Mouse (Mus musculus): Measurements from ENCODE around the gene Lypd6b.

Gene Lypd6b

DNA sequence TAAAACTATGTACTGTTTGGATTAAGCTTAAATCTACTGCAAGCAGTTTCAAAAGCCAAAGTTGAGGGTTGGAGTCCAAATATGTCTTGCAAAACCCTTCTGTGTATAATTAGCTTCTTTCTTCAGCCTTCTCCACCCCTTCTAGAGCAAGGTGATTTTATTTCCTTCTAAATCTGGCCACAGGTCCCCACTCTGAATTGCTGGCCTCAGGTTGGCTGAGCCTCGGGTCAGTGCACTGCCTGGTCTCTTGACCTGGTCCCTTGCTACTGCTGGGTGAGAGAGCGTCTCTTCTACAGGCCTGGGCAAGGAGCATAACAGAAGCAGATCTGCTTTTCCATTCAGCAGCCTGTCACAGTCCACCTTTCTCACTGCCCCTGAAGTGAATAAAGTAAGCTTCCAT is 18.6 kb upstream of the Lypd6b start:
- in situ Hi-C loops (cut with MboI, MseI) = loop anchor here (5.0 kb wide), 1 partner anchor 503 kb away; no protein-coding TSS in a partner anchor

GRCm38 (mm10) chr2:49770440-49770839 is 17.0 kb upstream of the Lypd6b start:
- in situ Hi-C loops (cut with MboI, MseI) = loop anchor here (10.0 kb wide), 1 partner anchor 1214 kb away; no protein-coding TSS in a partner anchor

- in situ Hi-C loops (cut with MboI, MseI) = loop anchor here (10.0 kb wide), 1 partner anchor 1214 kb away; no protein-coding TSS in a partner anchor
Measured at GRCm38 (mm10) chr2:49771172-49771571, 16.3 kb upstream of the Lypd6b start.

GRCm38 (mm10) chr2:49773194-49773931 is 14.1 kb upstream of the Lypd6b start:
- in situ Hi-C loops (cut with MboI, MseI) = loop anchor here (10.0 kb wide), 1 partner anchor 1211 kb away; no protein-coding TSS in a partner anchor

DNA sequence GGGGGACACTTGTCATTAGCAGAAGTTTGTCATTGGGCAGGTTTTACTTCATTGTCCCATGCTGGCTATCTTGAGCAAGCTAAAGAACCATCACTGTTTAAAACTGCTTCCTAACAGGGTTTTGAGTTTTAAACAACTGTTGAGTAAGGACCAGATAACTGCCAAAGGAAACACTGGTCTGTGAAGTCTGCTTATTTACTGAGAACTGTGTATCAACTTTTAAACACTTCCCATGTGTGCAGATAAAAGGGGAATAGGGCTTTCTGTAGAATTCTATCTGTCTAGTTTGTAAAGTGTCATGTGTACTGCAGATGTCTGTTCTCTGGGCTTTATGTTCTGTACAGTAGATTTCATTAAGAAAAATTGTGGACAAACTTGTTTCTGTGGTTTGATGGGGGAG is 13.3 kb upstream of the Lypd6b start:
- in situ Hi-C loops (cut with MboI, MseI) = loop anchor here (10.0 kb wide), 1 partner anchor 1211 kb away; no protein-coding TSS in a partner anchor

GRCm38 (mm10) chr2:49775187-49775586 is 12.3 kb upstream of the Lypd6b start:
- in situ Hi-C loops (cut with MboI, MseI) = loop anchor here (10.0 kb wide), 1 partner anchor 1210 kb away; no protein-coding TSS in a partner anchor

- in situ Hi-C loops (cut with MboI, MseI) = loop anchor here (10.0 kb wide), 1 partner anchor 1209 kb away; no protein-coding TSS in a partner anchor
Measured at GRCm38 (mm10) chr2:49775735-49776134, 11.8 kb upstream of the Lypd6b start.

- in situ Hi-C loops (cut with MboI, MseI) = loop anchor here (10.0 kb wide), 1 partner anchor 1208 kb away; no protein-coding TSS in a partner anchor
Measured at GRCm38 (mm10) chr2:49776407-49776806, 11.1 kb upstream of the Lypd6b start.

DNA sequence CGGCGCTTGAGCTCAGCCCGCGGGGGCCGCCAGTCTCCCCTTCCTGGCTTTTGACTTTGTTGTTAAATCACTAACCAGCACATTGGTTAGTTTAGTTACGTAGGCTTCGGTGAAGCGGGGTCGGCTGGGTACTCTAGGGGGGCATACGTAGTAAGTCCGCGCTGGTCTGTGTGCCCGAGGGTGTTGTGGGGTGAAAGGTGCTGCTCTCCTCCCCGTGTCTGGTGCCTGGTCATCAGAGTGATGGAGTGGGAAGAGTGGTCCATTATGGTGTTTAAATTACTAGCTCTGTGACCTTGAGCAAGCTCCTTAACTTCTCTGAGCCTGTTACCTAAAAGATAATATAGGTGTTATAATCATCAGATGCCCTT is 547 bp downstream of the Lypd6b start:
- in situ Hi-C loops (cut with MboI, MseI) = no loop called here

DNA sequence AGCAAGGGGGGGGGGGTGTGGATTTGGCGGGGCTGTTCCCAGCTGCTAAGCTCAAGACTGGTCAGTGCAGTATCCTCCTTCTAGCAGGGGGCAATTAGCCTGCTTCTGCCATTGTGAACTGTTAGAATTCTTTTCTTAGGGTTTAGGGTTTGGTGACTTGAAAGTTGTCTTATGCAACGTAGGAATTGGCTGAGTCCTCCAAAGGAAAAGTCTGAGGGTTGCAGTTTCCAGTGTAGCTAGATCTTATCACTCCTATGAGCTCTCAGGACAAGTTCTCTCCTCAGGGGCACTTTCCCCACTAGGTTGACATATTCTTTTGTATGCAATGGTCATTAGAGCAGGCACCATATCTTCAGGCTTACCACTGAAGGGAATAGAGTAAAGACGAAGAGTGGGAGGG is 1.2 kb downstream of the Lypd6b start:
- in situ Hi-C loops (cut with MboI, MseI) = no loop called here

DNA sequence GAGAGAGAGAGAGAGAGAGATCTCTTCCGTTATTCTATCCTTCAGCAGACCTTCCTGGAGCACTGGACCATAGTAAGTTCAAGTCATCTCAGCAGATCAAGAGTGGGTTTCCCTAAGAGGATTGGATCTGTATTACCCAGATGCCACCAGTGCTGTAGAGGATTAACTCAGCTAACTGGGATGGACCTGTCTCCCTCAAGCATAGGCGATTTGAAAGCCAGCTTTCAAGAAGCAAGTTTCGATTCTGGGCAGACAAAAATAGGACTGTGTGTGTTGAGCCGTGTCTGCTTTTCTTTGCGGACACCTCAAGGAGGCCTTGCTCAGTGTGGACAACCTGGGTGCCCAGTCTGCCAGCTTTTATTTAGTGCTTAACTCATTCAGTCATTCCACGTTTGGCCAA is 1.6 kb downstream of the Lypd6b start:
- in situ Hi-C loops (cut with MboI, MseI) = no loop called here

DNA sequence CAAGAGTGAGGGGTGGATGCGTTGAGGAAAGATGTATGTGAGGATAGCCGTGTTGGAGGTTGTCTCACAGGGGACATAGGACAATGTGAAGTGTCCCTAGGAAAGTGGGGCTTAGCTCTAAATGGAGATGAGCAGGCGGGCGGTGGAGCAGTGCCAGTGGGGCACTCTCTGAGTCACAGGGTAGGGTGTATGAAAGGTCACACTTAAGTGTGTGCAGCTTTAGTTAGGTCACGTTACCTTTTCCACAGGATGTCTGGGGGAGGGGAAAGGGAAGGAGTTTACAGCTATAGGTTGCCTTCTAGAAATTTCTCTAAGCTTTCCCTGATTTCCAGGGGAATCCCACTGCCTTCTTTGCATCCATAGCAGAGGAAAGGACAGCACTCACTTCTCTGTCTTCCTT is 2.0 kb downstream of the Lypd6b start:
- in situ Hi-C loops (cut with MboI, MseI) = no loop called here

DNA sequence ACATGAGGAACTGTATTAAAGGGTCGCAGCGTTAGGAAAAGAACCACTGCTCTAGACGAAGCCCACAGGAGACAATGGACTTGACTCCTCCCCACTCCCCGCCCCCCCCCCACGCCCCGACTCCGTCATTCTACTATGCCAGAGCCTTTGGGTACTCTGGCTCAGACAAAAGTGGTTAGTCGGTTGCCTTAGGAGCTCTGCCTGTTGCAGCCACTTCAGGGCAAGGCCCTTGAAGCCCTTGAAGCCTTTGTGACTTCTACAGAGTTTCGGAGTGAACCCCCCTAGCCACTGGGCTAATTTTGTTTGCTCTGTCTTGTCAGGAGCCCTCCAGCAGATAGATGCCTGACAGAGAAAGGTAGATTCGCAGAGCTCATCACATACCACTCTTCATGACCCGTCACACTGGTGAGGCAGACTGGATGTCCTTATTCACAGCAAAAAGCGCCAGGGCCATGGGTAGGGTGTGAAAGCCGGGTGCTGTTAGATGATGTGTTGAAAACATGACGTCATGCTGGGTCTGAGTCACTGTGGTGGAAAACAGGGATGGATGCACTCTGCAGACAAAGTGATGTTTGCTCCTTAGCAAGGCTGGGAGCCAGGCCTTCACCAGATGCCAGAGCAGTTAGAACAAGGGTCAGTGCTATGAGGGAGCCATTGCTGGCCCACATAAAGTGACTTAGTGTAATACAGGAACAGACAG is 10.1 kb downstream of the Lypd6b start:
- in situ Hi-C loops (cut with MboI, MseI) = no loop called here

GRCm38 (mm10) chr2:49804448-49804847 is 17.0 kb downstream of the Lypd6b start:
- in situ Hi-C loops (cut with MboI, MseI) = no loop called here

GRCm38 (mm10) chr2:49805736-49806371 is 18.4 kb downstream of the Lypd6b start:
- in situ Hi-C loops (cut with MboI, MseI) = no loop called here

DNA sequence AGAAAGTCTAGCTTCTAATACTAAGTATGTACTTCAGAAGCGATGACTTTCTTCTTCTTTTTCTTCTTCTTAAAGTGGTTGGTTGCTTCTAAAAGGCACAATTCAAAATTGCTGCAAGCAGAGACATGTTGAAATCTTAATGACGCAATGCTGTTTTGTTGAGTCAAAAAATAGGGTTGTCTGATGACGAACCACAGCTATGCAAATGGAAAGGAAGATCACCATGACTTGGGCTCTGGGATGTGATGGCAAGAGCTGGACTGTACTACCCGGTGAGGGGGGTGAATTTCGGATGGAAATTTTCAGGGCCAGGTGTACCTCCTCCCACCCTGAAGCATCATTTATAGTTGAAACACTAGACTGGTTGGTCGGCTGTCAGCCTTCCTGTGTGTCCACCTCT is 22.0 kb downstream of the Lypd6b start:
- in situ Hi-C loops (cut with MboI, MseI) = no loop called here

DNA sequence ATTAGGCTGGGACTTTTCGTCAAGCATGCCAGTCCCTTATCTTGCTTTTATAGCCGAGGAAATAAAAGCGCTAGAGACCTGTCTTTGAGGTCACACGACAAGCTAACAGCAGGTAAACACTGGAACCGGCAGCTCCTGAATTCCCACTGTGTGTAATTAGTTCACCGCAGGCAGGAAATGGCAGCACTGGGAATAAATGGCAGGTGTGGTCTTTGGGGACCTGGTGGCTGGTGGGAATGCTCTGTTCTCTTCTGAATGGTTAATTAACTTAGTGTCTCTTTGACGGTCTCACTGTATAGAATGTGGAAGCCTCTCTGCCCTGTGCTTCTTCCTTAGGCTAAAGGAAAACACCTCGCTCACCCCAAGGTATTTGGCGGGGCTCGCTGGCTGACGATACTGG is 23.9 kb downstream of the Lypd6b start:
- in situ Hi-C loops (cut with MboI, MseI) = no loop called here

DNA sequence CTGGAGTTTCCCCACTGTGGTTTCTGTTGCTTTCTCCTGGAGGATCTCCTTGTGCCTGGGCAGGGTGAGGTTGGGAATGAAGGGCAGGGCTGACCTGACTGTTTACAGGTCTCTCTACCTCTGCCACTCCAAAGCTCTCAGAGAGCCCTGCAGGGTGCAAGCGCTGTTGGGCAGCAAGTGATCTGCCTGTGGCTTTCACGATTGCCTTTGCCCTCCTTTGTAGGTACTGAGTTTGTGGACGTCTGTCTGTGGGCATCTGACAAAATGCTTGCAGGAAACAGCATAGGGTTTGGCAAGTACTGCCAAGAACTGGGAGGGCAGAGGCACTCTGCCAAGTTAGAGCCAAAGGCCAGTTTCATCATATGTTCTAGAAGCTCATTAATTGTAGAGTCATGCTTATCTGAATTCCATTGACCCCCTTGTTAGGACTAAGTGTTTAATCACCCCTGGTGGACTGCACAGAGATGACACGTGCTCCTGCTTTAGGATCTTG is 24.4 kb downstream of the Lypd6b start:
- in situ Hi-C loops (cut with MboI, MseI) = no loop called here

- in situ Hi-C loops (cut with MboI, MseI) = no loop called here
Measured at GRCm38 (mm10) chr2:49813151-49813550, 25.7 kb downstream of the Lypd6b start.

GRCm38 (mm10) chr2:49814011-49814410 is 26.5 kb downstream of the Lypd6b start:
- in situ Hi-C loops (cut with MboI, MseI) = no loop called here

DNA sequence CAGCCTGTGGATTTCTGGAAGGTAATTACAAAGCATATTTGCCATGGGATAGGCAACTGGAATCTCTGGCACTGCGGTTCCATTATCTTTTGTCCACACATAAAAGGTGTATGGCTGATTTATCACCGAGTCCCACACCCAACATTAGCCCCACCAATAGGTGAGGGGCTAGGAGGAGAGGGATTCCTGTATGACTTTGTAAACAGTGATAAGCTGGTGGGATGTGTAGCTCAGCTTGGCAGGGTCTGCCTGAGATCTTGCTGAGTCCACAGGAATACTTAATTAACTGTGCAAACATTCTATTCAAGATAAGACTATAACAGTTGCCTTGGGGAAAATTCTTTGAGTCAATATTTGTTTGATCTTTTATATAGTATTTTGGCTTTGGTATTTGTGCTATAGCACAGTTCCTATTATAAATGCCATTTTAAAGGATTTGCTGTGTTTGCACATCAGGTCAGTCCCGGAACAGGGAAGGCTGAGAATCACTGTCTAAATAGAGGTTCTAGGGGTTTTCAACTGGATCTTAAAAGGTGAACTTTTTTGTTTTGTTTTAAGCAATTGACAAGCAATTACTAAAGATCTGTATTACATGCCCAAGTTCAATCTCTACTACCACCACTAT is 28.3 kb downstream of the Lypd6b start:
- in situ Hi-C loops (cut with MboI, MseI) = no loop called here

DNA sequence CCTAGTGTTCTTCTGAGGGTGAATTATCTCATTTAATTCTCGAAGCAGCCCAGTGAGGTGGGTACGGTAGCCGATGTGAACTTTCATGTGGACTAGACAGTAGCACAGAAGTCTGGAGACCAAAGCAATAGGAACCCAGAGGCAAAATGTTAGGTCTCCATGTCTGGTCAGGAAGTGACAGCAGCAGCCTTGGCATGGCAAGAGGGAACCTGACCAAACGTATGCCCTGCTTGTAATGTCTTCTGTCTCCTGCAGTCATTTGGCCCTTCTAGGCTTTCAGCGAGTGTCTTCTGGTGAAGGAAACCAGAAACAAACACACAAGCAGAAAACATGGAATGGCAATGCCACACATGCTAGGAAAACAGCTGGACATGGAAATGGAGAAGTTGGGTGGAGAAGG is 29.1 kb downstream of the Lypd6b start:
- in situ Hi-C loops (cut with MboI, MseI) = no loop called here
